Mouse (Mus musculus) lung, postnatal 10 days (tissue): Measurements from ENCODE around the gene Mip.
"Not testable (repeated sequence)": the region's sequence is repeated elsewhere in the genome, so short reads cannot be mapped to it uniquely, and the experiment has no call there.

ENCODE experiments used
- DNase-seq: peaks from one replicate; pipeline ENCODE4 v3.0.0; 2021

Mip gene

GRCm38 (mm10) chr10:128250565-128250964, 24.9 kb downstream of the Mip start:
- DNase-seq: no peak

DNA sequence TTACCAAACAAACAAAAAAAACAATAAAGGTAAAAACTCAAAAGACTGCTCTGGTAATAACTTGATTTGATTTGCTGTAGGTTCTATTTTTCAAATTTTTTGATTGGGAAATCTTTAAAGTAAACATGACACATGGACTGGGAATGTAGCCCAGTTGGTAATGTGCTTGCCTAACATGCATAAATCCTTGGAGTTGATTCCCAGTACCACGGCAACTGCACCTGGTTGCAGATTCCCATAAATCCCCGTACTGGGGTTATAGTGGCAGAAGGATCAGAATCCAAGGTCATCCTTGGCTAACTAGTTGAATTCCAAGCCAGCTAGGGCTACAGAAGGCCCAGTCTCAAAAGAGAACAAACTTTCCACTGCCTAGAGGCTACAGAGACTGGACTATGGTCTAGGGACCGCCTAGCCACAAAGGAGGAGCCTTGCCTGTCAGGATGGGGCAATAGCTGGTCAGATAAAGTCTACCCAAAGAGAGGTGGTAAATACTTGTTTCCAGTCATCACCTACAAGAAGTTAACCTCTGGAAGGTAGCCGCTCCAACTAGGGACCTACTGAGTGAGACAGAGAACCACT, 28.1 kb downstream of the Mip start, which contains the start of gene Apon:
Gene Apon, plus strand, starts transcription at position 420 of the 579 bp plus-strand sequence.
- no peak for DNase-seq

- DNase-seq: no peak
Measured at GRCm38 (mm10) chr10:128255925-128256324, 30.3 kb downstream of the Mip start.

- DNase-seq: no peak
Measured at GRCm38 (mm10) chr10:128256328-128256727, 30.7 kb downstream of the Mip start.

GRCm38 (mm10) chr10:128258953-128259352, 33.3 kb downstream of the Mip start:
- DNase-seq: no peak

DNA sequence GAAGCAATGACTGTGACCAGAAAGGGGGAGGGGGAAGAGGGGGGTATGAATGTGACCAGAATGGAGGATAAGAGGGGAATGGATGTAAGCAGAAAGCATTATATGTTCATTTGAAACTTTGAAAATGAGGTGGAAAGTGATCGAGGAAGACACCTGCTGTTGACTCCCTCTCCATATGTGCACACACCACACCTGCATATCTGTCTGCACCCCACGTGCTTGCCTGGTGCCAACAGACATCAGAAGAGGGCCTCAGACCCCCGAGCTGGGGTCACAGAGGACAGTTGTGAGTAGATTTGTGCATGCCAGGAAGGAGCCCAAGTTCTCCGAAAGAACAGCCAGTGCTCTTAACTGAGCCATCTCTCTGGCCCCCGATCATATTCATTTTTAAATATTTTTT, 34.3 kb downstream of the Mip start:
- no peak for DNase-seq

DNA sequence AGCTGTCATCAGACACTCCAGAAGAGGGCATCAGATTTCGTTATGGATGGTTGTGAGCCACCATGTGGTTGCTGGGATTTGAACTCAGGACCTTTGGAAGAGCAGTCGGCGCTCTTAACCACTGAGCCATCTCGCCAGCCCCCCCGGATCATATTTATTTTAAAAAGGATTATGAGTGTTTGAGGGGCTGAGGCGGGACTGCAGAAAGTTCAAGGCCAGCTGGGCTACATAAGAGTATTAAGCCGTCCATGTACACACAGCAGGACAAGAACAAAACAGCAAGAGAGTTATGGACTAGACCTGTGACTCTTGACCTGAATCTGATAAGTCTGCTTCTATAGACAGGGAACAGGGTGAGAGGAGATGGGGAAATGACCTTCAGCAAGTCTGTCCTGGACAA, 34.7 kb downstream of the Mip start:
- not testable (repeated sequence) for DNase-seq

GRCm38 (mm10) chr10:128262300-128262699, 36.7 kb downstream of the Mip start:
- DNase-seq: no peak

DNA sequence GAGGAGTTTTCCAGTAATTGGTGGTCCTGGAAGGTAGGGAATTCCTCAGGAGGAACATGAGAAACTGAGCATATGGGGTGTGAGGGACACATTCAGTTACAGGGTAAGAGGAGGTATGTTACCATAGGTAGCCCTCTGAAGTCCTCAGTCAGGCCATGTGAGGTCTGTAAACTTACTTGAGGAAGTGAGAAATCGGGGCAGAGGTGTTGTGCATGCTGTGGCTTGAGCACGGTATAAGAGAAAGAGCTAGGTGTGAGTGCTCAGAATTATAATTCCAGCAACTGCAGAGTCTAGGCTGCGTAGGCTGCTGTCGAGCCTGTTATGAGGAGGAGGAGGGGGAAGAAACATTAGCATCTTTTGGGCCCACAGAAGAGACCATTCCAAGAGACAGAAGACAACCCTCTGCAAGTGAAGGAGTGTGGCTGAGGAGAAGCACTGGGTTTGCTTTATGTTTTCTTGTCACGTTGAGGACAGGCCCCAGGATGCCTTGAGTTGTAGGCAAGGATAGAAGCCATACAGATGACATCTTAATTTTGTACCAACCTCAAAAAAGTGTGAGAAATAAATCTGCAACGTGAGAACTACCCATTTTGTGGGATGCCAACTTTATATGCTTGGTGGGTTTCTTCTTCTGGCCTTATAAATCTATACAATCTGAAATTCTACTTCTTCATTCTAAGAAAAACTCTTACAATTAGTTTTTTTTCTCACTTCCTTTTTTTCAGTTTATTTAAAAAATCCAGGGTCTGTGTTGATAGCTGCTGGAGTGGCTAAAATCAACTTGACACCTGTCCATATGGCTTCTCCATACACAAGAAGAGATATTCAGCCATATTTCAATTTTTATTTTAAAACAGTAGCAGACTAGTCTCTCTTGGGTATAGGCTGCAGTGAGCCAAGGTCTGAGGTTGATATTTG, 38.0 kb downstream of the Mip start:
- no peak for DNase-seq

GRCm38 (mm10) chr10:128268371-128268770, 42.7 kb downstream of the Mip start, which contains the start of gene Apof:
Gene Apof, plus strand, starts transcription at chr10:128268671.
- DNase-seq: no peak

GRCm38 (mm10) chr10:128269206-128269910, 43.7 kb downstream of the Mip start:
- DNase-seq: no peak

DNA sequence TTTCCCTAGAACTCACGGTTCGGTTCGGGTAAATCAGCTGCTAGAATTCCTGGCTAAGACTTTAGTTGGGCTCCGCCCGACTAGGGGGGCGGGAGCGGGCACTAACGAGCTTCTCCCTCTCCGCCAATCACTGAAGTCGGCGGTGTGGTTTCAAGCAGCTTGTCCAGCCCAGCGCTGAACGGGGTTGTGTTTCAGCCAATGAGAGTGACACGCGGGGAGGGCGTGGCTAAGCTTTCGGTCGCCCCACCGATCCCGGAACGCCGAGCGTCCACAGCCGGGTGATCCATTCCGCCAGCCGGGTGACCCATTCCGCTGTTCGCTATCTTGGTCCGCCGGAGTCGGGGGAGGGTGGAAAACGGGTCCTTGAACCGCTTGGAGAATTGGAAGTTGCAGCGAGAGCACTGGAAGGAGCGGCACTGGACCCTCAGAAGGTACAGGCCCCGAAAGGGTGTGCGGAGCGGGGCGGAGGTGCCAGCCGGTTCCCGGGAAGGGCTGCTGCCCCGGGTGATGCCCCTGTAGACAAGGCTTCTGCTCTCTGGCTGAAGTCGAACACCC, 44.7 kb downstream of the Mip start, which contains the start of gene Stat2:
Gene Stat2, plus strand, starts transcription at position 273 of the 555 bp plus-strand sequence.
- peak; percentile 99 for DNase-seq

- no peak for DNase-seq
Measured at GRCm38 (mm10) chr10:128270866-128271265, 45.2 kb downstream of the Mip start.

- peak; percentile 46 for DNase-seq
Measured at GRCm38 (mm10) chr10:128271883-128272282, 46.2 kb downstream of the Mip start.

DNA sequence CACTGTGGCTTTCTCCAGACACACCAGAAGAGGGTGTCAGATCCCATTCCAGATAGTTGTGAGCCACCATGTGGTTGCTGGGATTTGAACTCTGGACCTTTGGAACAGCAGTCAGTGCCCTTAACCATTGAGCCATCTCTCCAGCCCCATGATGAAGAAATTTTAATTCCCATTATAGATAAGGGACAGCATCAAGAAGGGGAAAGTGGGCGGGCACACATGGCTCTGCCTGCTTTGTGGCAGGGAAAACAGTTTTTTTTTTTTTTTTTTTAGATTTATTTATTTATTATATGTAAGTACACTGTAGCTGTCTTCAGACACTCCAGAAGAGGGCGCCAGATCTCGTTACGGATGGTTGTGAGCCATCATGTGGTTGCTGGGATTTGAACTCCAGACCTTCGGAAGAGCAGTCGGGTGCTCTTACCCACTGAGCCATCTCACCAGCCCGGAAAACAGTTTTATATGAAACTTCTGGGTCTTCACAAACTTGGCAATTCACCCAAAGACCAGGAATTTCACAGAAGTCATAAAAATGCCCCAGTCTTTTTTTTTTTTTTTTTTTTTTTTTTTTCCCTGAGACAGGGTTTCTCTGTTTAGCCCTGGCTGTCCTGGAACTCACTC, 47.3 kb downstream of the Mip start:
- not testable (repeated sequence) for DNase-seq

GRCm38 (mm10) chr10:128275374-128275773, 49.7 kb downstream of the Mip start:
- DNase-seq: not testable (repeated sequence)

DNA sequence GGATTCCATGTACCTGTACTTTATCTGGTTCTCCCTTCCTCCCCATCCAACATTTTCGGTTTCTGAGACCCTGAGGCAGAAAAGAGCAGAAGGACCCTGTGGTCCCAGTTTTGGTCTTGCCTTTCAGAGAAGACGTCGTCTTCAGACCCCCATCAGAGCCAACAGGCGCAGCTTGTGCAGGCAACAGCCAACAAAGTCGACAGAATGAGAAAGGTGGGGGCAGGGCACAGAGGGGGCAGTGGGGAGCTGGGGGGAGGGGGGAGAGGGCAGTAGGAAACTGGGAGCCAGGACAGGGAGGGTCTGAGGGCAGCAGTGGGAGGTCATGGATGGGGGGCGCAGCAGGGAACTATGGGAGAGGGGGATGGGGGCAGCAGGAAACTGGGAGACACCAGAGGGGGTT, 52.5 kb downstream of the Mip start:
- no peak for DNase-seq

GRCm38 (mm10) chr10:128280943-128281342, 55.3 kb downstream of the Mip start:
- DNase-seq: no peak
